Mouse (Mus musculus) T-helper 1 cell (primary cell): Measurements from ENCODE around the gene Gtf2h1.
"Not testable (repeated sequence)": the region's sequence is repeated elsewhere in the genome, so short reads cannot be mapped to it uniquely, and the experiment has no call there.

Source experiments
- in situ Hi-C: fragments of 300-600 bp; cut with MboI, MseI; formaldehyde crosslinking; loops from one replicate; pipeline ENCODE4 v1.15.1; 2025; ENCODE audit warnings: high pct_unique_total_duplicates

Gtf2h1 gene

GRCm38 (mm10) chr7:46830799-46831590 lies 35.1 kb downstream of the Gtf2h1 start:
- in situ Hi-C loops, result no loop called here

- in situ Hi-C loops, result no loop called here
These were observed 35.8 kb downstream of the Gtf2h1 start for GRCm38 (mm10) chr7:46831693-46832092.

- in situ Hi-C loops, result not testable (repeated sequence)
These were observed 36.4 kb downstream of the Gtf2h1 start for GRCm38 (mm10) chr7:46832112-46832810.

GRCm38 (mm10) chr7:46833266-46833665 lies 37.4 kb downstream of the Gtf2h1 start:
- in situ Hi-C loops, result no loop called here

GRCm38 (mm10) chr7:46833670-46834255 lies 37.9 kb downstream of the Gtf2h1 start:
- in situ Hi-C loops, result no loop called here

GRCm38 (mm10) chr7:46834994-46835610 lies 39.2 kb downstream of the Gtf2h1 start:
- in situ Hi-C loops, result no loop called here

GRCm38 (mm10) chr7:46836357-46836756 lies 40.5 kb downstream of the Gtf2h1 start:
- in situ Hi-C loops, result no loop called here

- in situ Hi-C loops, result no loop called here
These were observed 41.2 kb downstream of the Gtf2h1 start for GRCm38 (mm10) chr7:46837073-46837472.

GRCm38 (mm10) chr7:46838104-46838671 lies 42.3 kb downstream of the Gtf2h1 start:
- in situ Hi-C loops, result no loop called here

- in situ Hi-C loops, result no loop called here
These were observed 43.0 kb downstream of the Gtf2h1 start for GRCm38 (mm10) chr7:46838891-46839302.

- in situ Hi-C loops, result no loop called here
These were observed 43.5 kb downstream of the Gtf2h1 start for GRCm38 (mm10) chr7:46839446-46839845.

- in situ Hi-C loops, result loop anchor here (5.0 kb wide), 1 partner anchor 43 kb away; the partner anchor contains the start of genes Gtf2h1 and Hps5
These were observed 44.0 kb downstream of the Gtf2h1 start for GRCm38 (mm10) chr7:46839861-46840260.

- in situ Hi-C loops, result loop anchor here (5.0 kb wide), 1 partner anchor 43 kb away; the partner anchor contains the start of genes Gtf2h1 and Hps5
These were observed 44.4 kb downstream of the Gtf2h1 start for GRCm38 (mm10) chr7:46840326-46840725.

GRCm38 (mm10) chr7:46840787-46841525 lies 45.1 kb downstream of the Gtf2h1 start, which contains the start of gene Ldha:
Gene Ldha, plus strand, starts transcription at chr7:46841475.
- in situ Hi-C loops, result loop anchor here (5.0 kb wide), 1 partner anchor 44 kb away; the partner anchor contains the start of genes Gtf2h1 and Hps5

- in situ Hi-C loops, result loop anchor here (5.0 kb wide), 1 partner anchor 45 kb away; the partner anchor contains the start of genes Gtf2h1 and Hps5
These were observed 46.4 kb downstream of the Gtf2h1 start for GRCm38 (mm10) chr7:46842278-46842677.

- in situ Hi-C loops, result loop anchor here (5.0 kb wide), 1 partner anchor 46 kb away; the partner anchor contains the start of genes Gtf2h1 and Hps5
These were observed 47.7 kb downstream of the Gtf2h1 start for GRCm38 (mm10) chr7:46843576-46843975.

GRCm38 (mm10) chr7:46845211-46845977 lies 49.5 kb downstream of the Gtf2h1 start:
- in situ Hi-C loops, result no loop called here

GRCm38 (mm10) chr7:46845978-46846485 lies 50.1 kb downstream of the Gtf2h1 start:
- in situ Hi-C loops, result no loop called here

GRCm38 (mm10) chr7:46846486-46847244 lies 50.8 kb downstream of the Gtf2h1 start:
- in situ Hi-C loops, result no loop called here
